Mouse (Mus musculus) c-Kit-positive CD71-positive TER-119-negative erythroid progenitor cells, embryonic 14.5 days (primary cell): ENCODE results near the gene Fignl2.
"Not testable (repeated sequence)": the region's sequence is repeated elsewhere in the genome, so short reads cannot be mapped to it uniquely, and the experiment has no call there.

ENCODE experiments used
- DNase-seq: peaks from one replicate; pipeline ENCODE4 v3.0.0-alpha.2; 2013; ENCODE audit warnings: low read depth

Fignl2 gene

GRCm38 (mm10) chr15:101077813-101078730 is at the start of gene Fignl2:
TSS of gene Fignl2 (minus strand) at chr15:101078567.
- DNase-seq = no peak

GRCm38 (mm10) chr15:101126876-101127544 is 48.6 kb upstream of the Fignl2 start:
- no peak for DNase-seq

GRCm38 (mm10) chr15:101125561-101125960 is 47.2 kb upstream of the Fignl2 start:
- no peak for DNase-seq

- no peak for DNase-seq
Observed at GRCm38 (mm10) chr15:101123202-101123601, 44.8 kb upstream of the Fignl2 start.

GRCm38 (mm10) chr15:101122290-101122589 is 43.9 kb upstream of the Fignl2 start:
- DNase-seq = no peak

GRCm38 (mm10) chr15:101121411-101122289 is 43.3 kb upstream of the Fignl2 start:
- DNase-seq = no peak

- no peak for DNase-seq
Observed at GRCm38 (mm10) chr15:101118399-101119125, 40.2 kb upstream of the Fignl2 start.

- no peak for DNase-seq
Observed at GRCm38 (mm10) chr15:101115511-101116110, 37.2 kb upstream of the Fignl2 start, which contains the start of gene Ankrd33. TSS of gene Ankrd33 (plus strand) at chr15:101115755.

GRCm38 (mm10) chr15:101113778-101114177 is 35.4 kb upstream of the Fignl2 start:
- DNase-seq = not testable (repeated sequence)

GRCm38 (mm10) chr15:101113176-101113575 is 34.8 kb upstream of the Fignl2 start:
- no peak for DNase-seq

- DNase-seq = no peak
Observed at GRCm38 (mm10) chr15:101107906-101108671, 29.7 kb upstream of the Fignl2 start.

GRCm38 (mm10) chr15:101106011-101106410 is 27.6 kb upstream of the Fignl2 start:
- DNase-seq = no peak

GRCm38 (mm10) chr15:101105496-101105994 is 27.2 kb upstream of the Fignl2 start:
- DNase-seq = peak; percentile 22

- no peak for DNase-seq
Observed at GRCm38 (mm10) chr15:101103605-101104304, 25.4 kb upstream of the Fignl2 start.

- DNase-seq = no peak
Observed at GRCm38 (mm10) chr15:101100996-101101395, 22.6 kb upstream of the Fignl2 start.

- DNase-seq = no peak
Observed at GRCm38 (mm10) chr15:101097985-101098651, 19.8 kb upstream of the Fignl2 start.

- DNase-seq = no peak
Observed at GRCm38 (mm10) chr15:101095392-101095791, 17.0 kb upstream of the Fignl2 start.

GRCm38 (mm10) chr15:101094979-101095378 is 16.6 kb upstream of the Fignl2 start:
- DNase-seq = no peak

GRCm38 (mm10) chr15:101093988-101094387 is 15.6 kb upstream of the Fignl2 start:
- DNase-seq = no peak
